Mouse (Mus musculus) urinary bladder, postnatal 36 days (tissue): ENCODE results near the gene Gm28539.
"Not testable (repeated sequence)": the region's sequence is repeated elsewhere in the genome, so short reads cannot be mapped to it uniquely, and the experiment has no call there.

Source experiments
- DNase-seq, 2 experiments: peaks; one replicate each; pipeline ENCODE4 v3.0.0; 2022; ENCODE audit warnings: low spot score in 2 of 2, mixed read lengths in 1 of 2

Gene Gm28539

GRCm38 (mm10) chr16:18849521-18850190, 13.3 kb downstream of the Gm28539 start:
- DNase-seq, result not testable (repeated sequence)

DNA sequence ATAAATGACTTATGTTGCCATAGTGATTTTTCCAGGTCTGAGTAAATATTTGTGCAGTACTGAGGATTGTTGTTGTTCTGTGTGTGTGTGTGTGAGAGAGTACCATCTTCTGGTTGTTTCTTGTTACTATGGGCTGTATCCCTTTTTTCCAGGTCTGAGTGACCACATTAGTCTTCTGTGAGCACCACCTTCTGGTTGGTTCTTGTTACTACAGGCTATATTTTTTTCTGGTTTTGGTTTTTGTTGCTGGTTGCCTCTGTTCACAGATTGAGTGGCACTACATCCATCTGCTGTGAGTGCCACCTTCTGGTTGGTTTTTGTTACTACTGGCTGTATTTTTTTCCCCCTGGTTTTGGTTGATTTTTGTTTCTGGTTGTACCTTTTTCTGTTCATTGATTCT, 22.2 kb downstream of the Gm28539 start:
- DNase-seq, result no peak

- peak in 1 of 2 experiments; percentile 15 for DNase-seq
Measured at GRCm38 (mm10) chr16:18860186-18860585, 23.8 kb downstream of the Gm28539 start.

- not testable (repeated sequence) for DNase-seq
Measured at GRCm38 (mm10) chr16:18870495-18870894, 34.1 kb downstream of the Gm28539 start.

GRCm38 (mm10) chr16:18876091-18876441, 39.7 kb downstream of the Gm28539 start:
- DNase-seq, result no peak

GRCm38 (mm10) chr16:18876442-18877308, 40.3 kb downstream of the Gm28539 start, which contains the start of the genes Mrpl40 and Hira:
Gene Mrpl40, minus strand, starts transcription at chr16:18876862.
Gene Hira, plus strand, starts transcription at chr16:18877037.
- peak; percentile 95 for DNase-seq

- peak; percentile 38 to 41 for DNase-seq
Measured at GRCm38 (mm10) chr16:18877386-18878090, 41.2 kb downstream of the Gm28539 start.

GRCm38 (mm10) chr16:18878091-18878720, 41.8 kb downstream of the Gm28539 start:
- DNase-seq, result no peak

DNA sequence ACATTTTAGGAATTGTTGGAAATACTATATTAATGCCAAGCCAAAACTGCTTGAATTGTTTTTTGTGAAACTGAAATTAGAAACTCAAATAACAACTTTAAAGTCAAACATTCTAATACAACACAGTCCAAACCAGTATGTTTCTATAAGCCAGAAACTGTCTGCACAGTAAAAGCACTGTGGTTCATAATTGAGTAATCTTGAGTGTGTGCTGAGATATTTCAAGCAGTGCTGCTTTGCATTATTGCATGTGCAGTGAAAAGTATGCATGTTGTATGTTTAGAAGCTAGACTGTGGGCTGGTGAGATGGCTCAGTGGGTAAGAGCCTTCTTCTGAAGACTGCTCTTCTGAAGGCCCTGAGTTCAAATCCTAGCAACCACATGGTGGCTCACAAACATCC, 47.7 kb downstream of the Gm28539 start:
- no peak for DNase-seq

- no peak for DNase-seq
Measured at GRCm38 (mm10) chr16:18893840-18894372, 57.5 kb downstream of the Gm28539 start.

- no peak for DNase-seq
Measured at GRCm38 (mm10) chr16:18895249-18895648, 58.9 kb downstream of the Gm28539 start.

DNA sequence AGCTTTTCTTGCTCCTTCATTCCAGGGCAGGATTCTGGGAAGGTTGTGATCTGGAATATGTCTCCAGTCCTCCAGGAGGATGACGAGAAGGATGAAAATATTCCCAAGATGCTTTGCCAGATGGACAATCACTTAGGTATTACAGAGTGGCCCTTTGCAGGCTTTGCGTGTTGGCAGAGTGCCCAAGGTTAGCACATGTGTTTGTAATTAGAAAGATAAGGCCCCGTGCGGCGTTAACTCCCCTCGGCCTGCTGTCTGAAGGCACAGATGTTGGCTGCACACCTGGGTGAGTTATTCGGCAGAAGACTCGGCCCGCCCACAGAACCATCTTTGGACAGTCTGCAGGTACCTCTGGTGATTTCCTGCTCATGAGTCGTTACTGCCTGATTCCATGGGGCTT, 60.0 kb downstream of the Gm28539 start:
- DNase-seq, result no peak

- no peak for DNase-seq
Measured at GRCm38 (mm10) chr16:18905648-18906047, 69.3 kb downstream of the Gm28539 start.

DNA sequence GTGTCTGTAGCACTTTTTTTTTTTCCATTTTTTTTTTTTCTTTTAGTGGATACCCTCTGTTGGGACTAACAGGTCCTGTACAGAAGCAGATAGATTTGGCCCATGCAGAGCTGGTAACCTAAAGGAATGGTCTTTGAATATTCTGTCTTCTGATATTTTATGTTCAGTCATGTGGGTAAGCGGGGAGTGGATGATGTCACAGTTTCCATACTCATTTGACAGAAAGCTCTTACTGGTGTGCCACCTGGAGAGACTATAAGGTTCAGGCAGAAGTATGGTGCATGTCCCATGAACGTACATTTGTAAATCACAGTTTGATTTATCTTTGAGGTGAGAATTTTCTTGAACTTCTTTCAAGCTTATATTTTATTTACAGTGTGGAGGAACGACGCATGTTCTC, 79.7 kb downstream of the Gm28539 start:
- no peak for DNase-seq

DNA sequence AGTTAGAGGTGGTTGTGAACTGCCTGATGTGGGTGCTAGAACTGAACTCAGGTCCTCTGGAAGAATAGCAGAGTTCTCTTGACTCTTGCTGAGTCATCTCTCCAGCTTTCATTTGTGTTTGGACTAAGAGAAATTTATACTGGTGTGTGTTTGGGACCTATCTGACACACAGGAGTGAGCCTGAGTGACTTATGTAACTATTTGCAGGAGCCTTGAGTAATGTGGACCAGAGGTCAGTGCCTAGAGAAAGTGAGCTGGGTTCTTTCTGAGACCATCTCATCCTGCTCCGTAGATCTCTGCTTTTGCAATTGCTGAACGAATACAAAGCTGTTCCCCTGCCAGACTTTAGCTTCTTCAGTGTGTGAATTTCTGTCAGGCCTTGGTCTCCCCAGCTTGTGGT, 85.4 kb downstream of the Gm28539 start:
- no peak for DNase-seq

- no peak for DNase-seq
Measured at GRCm38 (mm10) chr16:18927963-18928362, 91.6 kb downstream of the Gm28539 start.

GRCm38 (mm10) chr16:18938321-18939082, 102.1 kb downstream of the Gm28539 start:
- DNase-seq, result no peak

- DNase-seq, result no peak
Measured at GRCm38 (mm10) chr16:18943906-18944305, 107.5 kb downstream of the Gm28539 start.

DNA sequence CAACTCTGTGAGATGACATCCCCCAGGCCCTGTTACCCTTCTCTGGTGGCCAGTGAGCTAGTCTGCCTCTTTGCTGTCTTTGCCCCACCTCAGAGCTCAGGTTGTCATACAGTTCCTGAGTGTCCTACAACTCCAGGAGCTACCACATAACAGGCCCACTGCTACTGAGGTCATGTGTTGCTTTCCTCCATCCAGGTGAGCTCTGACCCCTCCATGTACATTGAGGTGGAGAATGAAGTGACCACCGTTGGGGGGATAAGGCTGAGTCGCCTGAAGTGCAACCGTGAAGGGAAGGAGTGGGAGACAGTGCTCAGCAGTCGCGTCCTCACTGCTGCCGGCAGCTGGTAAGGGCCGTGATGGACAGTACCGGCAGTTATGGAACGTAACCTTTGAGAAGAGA, 112.6 kb downstream of the Gm28539 start:
- DNase-seq, result no peak

DNA sequence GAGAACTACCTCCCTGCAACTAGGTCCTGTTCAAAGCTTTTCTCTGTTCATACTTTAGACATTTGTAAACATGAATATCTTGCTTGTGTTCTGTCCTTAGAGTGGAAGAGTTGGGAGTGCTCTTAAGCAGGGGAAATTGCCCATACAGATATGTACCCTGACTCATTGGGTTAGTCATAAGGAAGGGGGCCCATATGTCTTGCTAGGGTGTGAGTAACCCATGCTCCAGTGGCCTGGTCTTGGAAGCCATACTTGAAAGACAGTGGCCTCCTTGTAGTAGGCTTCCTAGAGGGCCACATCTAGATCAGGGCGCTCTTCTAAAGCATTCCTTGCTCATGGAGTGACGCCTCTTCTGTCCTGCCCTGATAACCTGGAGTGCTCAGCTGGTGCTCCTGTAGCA, 114.0 kb downstream of the Gm28539 start:
- DNase-seq, result no peak

GRCm38 (mm10) chr16:18952813-18953212, 116.4 kb downstream of the Gm28539 start:
- DNase-seq, result no peak
